Comparison of ENCODE assay signal across 8 mouse cellular contexts in genomic region chr13:63568306-63568705, GRCm38 (mm10). TPM values are rescaled to one million over a fixed set of nuclear protein-coding genes. Genes with fewer than 3 reads are reported as not detected.
DNase-seq lines count a peak whose midpoint lies in the region; ATAC-seq and TF ChIP-seq lines count a peak whose summit lies in the region.

No protein-coding gene starts in this region.

- no peak for TF ChIP-seq POLR2A in liver, adult 2 months (IDR thresholded peaks at IDR 0.05; ENCODE audit: extremely low read depth, insufficient read depth, low read length)

- DNase-seq in liver, adult 2 months (ENCODE audit: extremely low read depth, low read depth, low spot score): peak; percentile 48
- no peak for DNase-seq in liver
- DNase-seq in embryonic facial prominence, embryonic 11.5 days (ENCODE audit: low spot score): peak; percentile 39
- DNase-seq in right cerebral cortex, postnatal 25 days: no peak
- DNase-seq in urinary bladder, postnatal 10 days (ENCODE audit: low spot score): no peak
- no peak for DNase-seq in thymus, postnatal 36 days

- H3K4me3 ChIP-seq in liver, adult 2 months (ENCODE audit: insufficient read depth, low read depth, low read length): peak overlapping the region; percentile 69
- peak overlapping the region; percentile 39 for H3K4me3 ChIP-seq in embryonic facial prominence, embryonic 11.5 days (ENCODE audit: low read depth, low read length)
- H3K4me3 ChIP-seq in intestine, embryonic 16.5 days (ENCODE audit: low read length): peak overlapping the region; percentile 60
- H3K4me3 ChIP-seq in neural tube, embryonic 13.5 days: peak overlapping the region; percentile 95

- peak overlapping the region; percentile 81 for H3K4me2 ChIP-seq in embryonic facial prominence, embryonic 11.5 days (ENCODE audit: low read depth, low read length)
- H3K4me2 ChIP-seq in intestine, embryonic 16.5 days (ENCODE audit: low read depth, low read length): peak overlapping the region; percentile 86
- peak overlapping the region; percentile 95 for H3K4me2 ChIP-seq in neural tube, embryonic 13.5 days

- no peaks in the 10 kb centered on the region for H3K36me3 ChIP-seq in liver, adult 2 months (ENCODE audit: control insufficient read depth, insufficient read depth, low read length)
- no peaks in the 10 kb centered on the region for H3K36me3 ChIP-seq in embryonic facial prominence, embryonic 11.5 days (replicated peaks; ENCODE audit: control insufficient read depth, insufficient read depth, low read depth, low read length)
- H3K36me3 ChIP-seq in intestine, embryonic 16.5 days (ENCODE audit: control insufficient read depth, insufficient read depth, low read length): no peaks in the 10 kb centered on the region
- H3K36me3 ChIP-seq in neural tube, embryonic 13.5 days: no peaks in the 10 kb centered on the region

- H3K27me3 ChIP-seq in liver, adult 2 months (ENCODE audit: control insufficient read depth, insufficient read depth, low read length): peaks cover 12% of the 10 kb centered on the region
- no peaks in the 10 kb centered on the region for H3K27me3 ChIP-seq in embryonic facial prominence, embryonic 11.5 days (ENCODE audit: control insufficient read depth, insufficient read depth, low read length)
- peaks cover 4% of the 10 kb centered on the region; the same call in 1 of the 2 replicates for H3K27me3 ChIP-seq in intestine, embryonic 16.5 days (replicated peaks; ENCODE audit: control insufficient read depth, insufficient read depth, low read length)
- peaks cover 28% of the 10 kb centered on the region for H3K27me3 ChIP-seq in neural tube, embryonic 13.5 days

- H3K79me2 ChIP-seq in liver, adult 2 months (ENCODE audit: control insufficient read depth, insufficient read depth, low read length): no peaks in the 10 kb centered on the region

- WGBS in liver, adult 2 months: under 1% methylated on average over 14 of the region's 14 CpGs
- under 1% methylated on average over 14 of the region's 14 CpGs for WGBS in embryonic facial prominence, embryonic 11.5 days
- 2% methylated on average over 14 of the region's 14 CpGs for WGBS in intestine, embryonic 16.5 days
- under 1% methylated on average over 14 of the region's 14 CpGs for WGBS in neural tube, embryonic 13.5 days

- no peak for TF ChIP-seq CTCF in liver, adult 2 months (IDR thresholded peaks at IDR 0.05; ENCODE audit: low read depth, low read length)

- no peak for ATAC-seq in embryonic facial prominence, embryonic 11.5 days (replicated peaks; ENCODE audit: insufficient number of reproducible peaks, low FRiP score, low TSS enrichment, low read depth)
- ATAC-seq in intestine, embryonic 16.5 days: no peak
- no peak for ATAC-seq in neural tube, embryonic 13.5 days (ENCODE audit: low read depth)

- peak overlapping the region; percentile 18 for H3K27ac ChIP-seq in liver, adult 2 months (replicated peaks; ENCODE audit: insufficient read depth, low read depth, low read length)
- peak overlapping the region; percentile 69 for H3K27ac ChIP-seq in embryonic facial prominence, embryonic 11.5 days (replicated peaks; ENCODE audit: low read depth, low read length)
- H3K27ac ChIP-seq in intestine, embryonic 16.5 days (ENCODE audit: low read length): peak overlapping the region; percentile 93
- H3K27ac ChIP-seq in neural tube, embryonic 13.5 days (replicated peaks): peak overlapping the region; percentile 99

- peak overlapping the region; percentile 72 for H3K9ac ChIP-seq in liver, adult 2 months (ENCODE audit: low read depth, low read length)
- peak overlapping the region; percentile 68 for H3K9ac ChIP-seq in embryonic facial prominence, embryonic 11.5 days (replicated peaks; ENCODE audit: low read length)
- peak overlapping the region; percentile 78 for H3K9ac ChIP-seq in intestine, embryonic 16.5 days (ENCODE audit: low read depth, low read length)
- peak overlapping the region; percentile 77 for H3K9ac ChIP-seq in neural tube, embryonic 13.5 days

- no peaks in the 10 kb centered on the region for H3K9me3 ChIP-seq in embryonic facial prominence, embryonic 11.5 days (replicated peaks; ENCODE audit: control insufficient read depth, low read length)
- H3K9me3 ChIP-seq in intestine, embryonic 16.5 days (ENCODE audit: control insufficient read depth, low read length): no peaks in the 10 kb centered on the region
- no peaks in the 10 kb centered on the region for H3K9me3 ChIP-seq in neural tube, embryonic 13.5 days

- H3K4me1 ChIP-seq in liver, adult 2 months (ENCODE audit: control insufficient read depth, insufficient read depth, low read length): no peaks in the 10 kb centered on the region; the same call in 1 of the 2 replicates
- no peaks in the 10 kb centered on the region; the same call in 1 of the 2 replicates for H3K4me1 ChIP-seq in embryonic facial prominence, embryonic 11.5 days (ENCODE audit: control insufficient read depth, insufficient read depth, low read length)
- peaks cover 7% of the 10 kb centered on the region; the same call in 1 of the 2 replicates for H3K4me1 ChIP-seq in intestine, embryonic 16.5 days (ENCODE audit: control insufficient read depth, insufficient read depth, low read length)
- H3K4me1 ChIP-seq in neural tube, embryonic 13.5 days (replicated peaks): peaks cover 50% of the 10 kb centered on the region

RNA-seq across cellular contexts. Expression of gene Ptch1, which starts 5.1 kb away (rescaled TPM):
- total RNA-seq in liver, adult 2 months (2014; rRNA removed): 7.5 and 14.5 TPM in 2 replicates
- polyA plus RNA-seq in liver, adult 2 months (2012; rRNA removed): 9.3 and 10.5 TPM in 2 replicates
- 24.9 and 27.4 TPM in 2 replicates for polyA plus RNA-seq in embryonic facial prominence, embryonic 11.5 days (2014; fragmentation: Nextera tagmentation; extraction: Ambion mirVana)
- 24.5 and 25.5 TPM in 2 replicates for polyA plus RNA-seq in intestine, embryonic 16.5 days (2015; fragmentation: Nextera tagmentation; extraction: Ambion mirVana)
- 19.2 and 22.1 TPM in 2 replicates for polyA plus RNA-seq in neural tube, embryonic 13.5 days (2015; fragmentation: Nextera tagmentation; extraction: Ambion mirVana)

Comparison
In these comparisons a context has a peak if more than half of its experiments do, and no peak if none do; other contexts are left out.
1. DNase-seq: peak in liver, adult 2 months (single experiment) and embryonic facial prominence, embryonic 11.5 days (single experiment); none in liver (single experiment), right cerebral cortex, postnatal 25 days (single experiment), urinary bladder, postnatal 10 days (single experiment) and thymus, postnatal 36 days (0 of 2).
2. H3K27ac ChIP-seq: peak in every context shown above with its lines; median percentile 99 in neural tube, embryonic 13.5 days; 93 in intestine, embryonic 16.5 days; 69 in embryonic facial prominence, embryonic 11.5 days; 18 in liver, adult 2 months.
3. H3K4me3 ChIP-seq: peak in every context shown above with its lines; median percentile 95 in neural tube, embryonic 13.5 days; 69 in liver, adult 2 months; 60 in intestine, embryonic 16.5 days; 39 in embryonic facial prominence, embryonic 11.5 days.
4. Peak in every context shown above with its lines, with median percentiles within 50 percentile points of each other: H3K9ac ChIP-seq and H3K4me2 ChIP-seq.